Mouse (Mus musculus) C2C12 (cell line): ENCODE measurements around the gene Syn3.

Experiments used
- CEBPB ChIP-seq: IDR thresholded peaks from one replicate; pipeline ENCODE4 v1.6.1; 2011; ENCODE audit warnings: low read depth, mild to moderate bottlenecking, control low read depth, moderate library complexity
- CTCF ChIP-seq: IDR thresholded peaks from one replicate; pipeline ENCODE4 v1.5.1; 2011; ENCODE audit not compliant: control insufficient read depth, insufficient read depth, insufficient read length
- FOSL1 ChIP-seq: IDR thresholded peaks from one replicate; pipeline ENCODE4 v1.8.0; 2011; ENCODE audit warnings: mild to moderate bottlenecking, low read length; ENCODE audit not compliant: poor library complexity, insufficient read depth, severe bottlenecking
- MAX ChIP-seq: IDR thresholded peaks from one replicate; pipeline ENCODE4 v1.6.1; 2011; ENCODE audit warnings: mild to moderate bottlenecking, control low read depth
- MYOD1 ChIP-seq: IDR thresholded peaks from one replicate; pipeline ENCODE4 v1.6.1; 2011; ENCODE audit warnings: low read depth; ENCODE audit not compliant: control insufficient read depth, insufficient read length
- USF1 ChIP-seq: IDR thresholded peaks from one replicate; pipeline ENCODE4 v1.6.1; 2011; ENCODE audit warnings: low read depth, mild to moderate bottlenecking, control low read depth, moderate library complexity

DNA sequence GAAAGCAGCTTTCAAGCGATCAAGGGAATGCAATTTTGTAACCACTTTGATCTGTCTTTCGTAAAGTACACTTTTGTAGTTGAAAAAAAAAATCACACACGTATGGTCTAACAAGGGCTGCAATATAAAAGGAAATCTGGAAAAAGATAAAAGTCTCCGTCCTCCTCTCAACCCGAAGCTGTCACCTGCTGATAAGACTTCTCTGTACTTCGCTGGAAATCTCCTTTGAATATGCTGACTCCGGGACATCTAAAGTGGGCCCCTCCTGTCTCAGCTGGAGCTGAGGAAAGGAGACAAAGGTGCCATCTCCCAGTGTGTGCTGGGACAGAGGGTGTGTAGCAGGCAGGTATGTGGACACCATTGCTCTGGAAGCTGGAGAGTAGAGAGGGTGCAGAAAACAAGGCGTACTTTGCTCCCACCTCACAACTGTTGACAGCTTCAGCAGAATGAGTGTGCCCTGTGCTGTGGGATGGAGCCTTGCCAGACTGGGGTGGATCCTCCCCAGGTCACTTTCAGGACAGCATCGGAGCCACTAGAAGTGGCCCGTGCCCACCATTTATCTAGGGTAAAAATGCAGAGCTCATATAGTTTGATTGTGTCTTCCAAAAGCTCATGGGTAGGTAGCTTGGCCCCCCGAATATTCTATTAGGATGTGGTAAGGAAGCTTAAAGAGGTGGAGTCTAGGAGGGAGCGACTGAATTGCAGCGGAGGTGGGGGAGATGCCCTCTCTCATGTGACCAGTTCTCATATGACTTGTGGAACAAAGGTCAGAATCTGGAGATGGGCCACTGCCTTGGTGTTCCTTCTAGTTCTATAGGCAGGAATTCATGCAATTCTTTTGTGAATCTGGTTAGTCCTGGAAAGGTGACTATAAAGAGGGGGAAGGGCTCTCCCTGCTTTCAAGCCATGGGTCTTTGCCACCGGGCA lies 405.3 kb downstream of the Syn3 start:
- TF ChIP-seq CTCF (no peak), FOSL1 (no peak), MAX (no peak), MYOD1 (no peak), USF1 (no peak), CEBPB (no peak)
